Comparison of ENCODE assay signal across 15 mouse cellular contexts in genomic region chr15:95750038-95750437, GRCm38 (mm10).
"Had no signal": no experiment of that assay in that cellular context is flagged by ENCODE, and none has a peak within 500 bp of the region (broad histone marks: within the 10 kb centered on the region; RNA-seq: fewer than 3 reads in every experiment).

No protein-coding gene starts in this region.

- H3K27me3 ChIP-seq: neural tube, embryonic 12.5 days; neural tube, embryonic 13.5 days; neural tube, embryonic 15.5 days; stomach, embryonic 15.5 days had no signal

- H3K4me2 ChIP-seq: neural tube, embryonic 12.5 days; neural tube, embryonic 13.5 days; neural tube, embryonic 15.5 days; stomach, embryonic 15.5 days had no signal

- H3K27ac ChIP-seq: neural tube, embryonic 12.5 days; neural tube, embryonic 13.5 days; neural tube, embryonic 15.5 days; stomach, embryonic 15.5 days; stomach, postnatal 0 days had no signal

- H3K9ac ChIP-seq: neural tube, embryonic 12.5 days; neural tube, embryonic 13.5 days; neural tube, embryonic 15.5 days; stomach, embryonic 15.5 days had no signal

- H3K4me1 ChIP-seq: neural tube, embryonic 12.5 days; neural tube, embryonic 13.5 days; stomach, embryonic 15.5 days had no signal

- H3K36me3 ChIP-seq: neural tube, embryonic 12.5 days; neural tube, embryonic 13.5 days; neural tube, embryonic 15.5 days; stomach, embryonic 15.5 days had no signal

- H3K4me3 ChIP-seq: neural tube, embryonic 12.5 days; neural tube, embryonic 13.5 days; neural tube, embryonic 15.5 days; stomach, embryonic 15.5 days had no signal

- H3K9me3 ChIP-seq: neural tube, embryonic 12.5 days; neural tube, embryonic 13.5 days; neural tube, embryonic 15.5 days; stomach, embryonic 15.5 days had no signal

- DNase-seq: retina, postnatal 1 day; right cerebral cortex, adult 18-20 months; right cerebral cortex, postnatal 14 days; right cerebral cortex, postnatal 25 days; right cerebral cortex, postnatal 4 days; spleen, adult 18-20 months; thymus, adult 18-20 months; thymus, adult 2 months; thymus, postnatal 25 days; thymus, postnatal 4 days had no signal
